Mouse (Mus musculus): Measurements from ENCODE around the gene Ophn1.
A peak's percentile ranks its signal among the peaks of the same experiment; 100 is the strongest.

Gene Ophn1

GRCm38 (mm10) chrX:98890406-98891116, at the start of gene Ophn1:
Ophn1 (minus strand) TSS chrX:98891025.
- peak; percentile 73 to 80 for DNase-seq

GRCm38 (mm10) chrX:98937555-98938294, 46.9 kb upstream of the Ophn1 start:
- DNase-seq, result peak; percentile 96

GRCm38 (mm10) chrX:98936707-98937554, 46.1 kb upstream of the Ophn1 start:
- DNase-seq, result peak; percentile 97

- DNase-seq, result peak; percentile 3 to 7
Measured at GRCm38 (mm10) chrX:98936101-98936500, 45.3 kb upstream of the Ophn1 start, which contains the start of gene Yipf6. Yipf6 (plus strand) TSS chrX:98936316.

GRCm38 (mm10) chrX:98919423-98919822, 28.6 kb upstream of the Ophn1 start:
- peak; percentile 34 to 47 for DNase-seq

- DNase-seq, result no peak
Measured at GRCm38 (mm10) chrX:98908910-98909309, 18.1 kb upstream of the Ophn1 start.

GRCm38 (mm10) chrX:98904226-98904625, 13.4 kb upstream of the Ophn1 start:
- no peak for DNase-seq

GRCm38 (mm10) chrX:98898307-98898706, 7.5 kb upstream of the Ophn1 start:
- peak; percentile 53 to 72 for DNase-seq

- no peak for DNase-seq
Measured at GRCm38 (mm10) chrX:98890072-98890405, 786 bp downstream of the Ophn1 start.

- no peak for DNase-seq
Measured at GRCm38 (mm10) chrX:98881983-98882382, 8.8 kb downstream of the Ophn1 start.

- no peak for DNase-seq
Measured at GRCm38 (mm10) chrX:98881085-98881484, 9.7 kb downstream of the Ophn1 start.

- no peak for DNase-seq
Measured at GRCm38 (mm10) chrX:98880314-98880713, 10.5 kb downstream of the Ophn1 start.

GRCm38 (mm10) chrX:98875144-98875543, 15.7 kb downstream of the Ophn1 start:
- DNase-seq, result no peak

GRCm38 (mm10) chrX:98874086-98874485, 16.7 kb downstream of the Ophn1 start:
- DNase-seq, result no peak

- no peak for DNase-seq
Measured at GRCm38 (mm10) chrX:98872064-98872463, 18.8 kb downstream of the Ophn1 start.

GRCm38 (mm10) chrX:98870541-98870940, 20.3 kb downstream of the Ophn1 start:
- DNase-seq, result no peak

- no peak for DNase-seq
Measured at GRCm38 (mm10) chrX:98869735-98870134, 21.1 kb downstream of the Ophn1 start.

GRCm38 (mm10) chrX:98869165-98869564, 21.7 kb downstream of the Ophn1 start:
- no peak for DNase-seq

- no peak for DNase-seq
Measured at GRCm38 (mm10) chrX:98860167-98860566, 30.7 kb downstream of the Ophn1 start.

- DNase-seq, result peak in 1 of 2 experiments; percentile 32
Measured at GRCm38 (mm10) chrX:98856046-98856445, 34.8 kb downstream of the Ophn1 start.

GRCm38 (mm10) chrX:98850869-98851268, 40.0 kb downstream of the Ophn1 start:
- no peak for DNase-seq

GRCm38 (mm10) chrX:98841606-98842005, 49.2 kb downstream of the Ophn1 start:
- no peak for DNase-seq

GRCm38 (mm10) chrX:98835989-98836388, 54.8 kb downstream of the Ophn1 start:
- no peak for DNase-seq

Data from cerebellum, postnatal 10 days (tissue).